Mouse (Mus musculus): ENCODE results near the gene Cd101. TPM values are rescaled to one million over a fixed set of nuclear protein-coding genes. Genes with fewer than 3 reads are reported as not detected.

Cd101 gene
- polyA plus RNA-seq, 1 experiment from 2014 or later, result 0.08 TPM

DNA sequence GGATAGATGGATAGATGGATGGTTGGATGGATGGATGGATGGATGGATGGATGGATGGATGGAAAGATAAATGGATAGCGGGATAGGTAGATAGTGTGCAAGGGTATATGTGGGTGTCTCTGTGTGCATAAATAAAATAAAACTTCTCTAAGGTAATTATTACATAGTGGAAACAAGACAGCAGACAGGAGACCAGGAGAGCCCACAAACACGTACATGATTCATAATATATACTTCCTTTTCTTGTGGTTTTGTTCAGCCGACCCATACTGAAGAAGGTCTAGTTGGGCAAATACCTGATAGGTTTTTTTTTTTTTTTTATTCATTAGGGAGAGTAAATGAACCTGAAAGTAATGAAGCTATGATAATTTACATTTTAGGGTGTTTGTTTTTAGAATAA lies 15.8 kb downstream of the Cd101 start:
- H3K36me3 ChIP-seq (ENCODE audit: control insufficient read depth, insufficient read depth, low read length), result no peaks in the 10 kb centered on the region
- no peak overlapping the region for H3K9ac ChIP-seq (ENCODE audit: low read depth, low read length)
- WGBS, result 86% methylated on average over 3 of the region's 3 CpGs
- no peaks in the 10 kb centered on the region for H3K9me3 ChIP-seq (ENCODE audit: control insufficient read depth, low read length)
- no peak overlapping the region for H3K4me2 ChIP-seq (ENCODE audit: low read length)
- no peaks in the 10 kb centered on the region; the same call in 1 of the 2 replicates for H3K4me1 ChIP-seq (ENCODE audit: control insufficient read depth, insufficient read depth, low read depth, low read length)
- ATAC-seq, result no peak
- no peaks in the 10 kb centered on the region for H3K27me3 ChIP-seq (replicated peaks; ENCODE audit: control insufficient read depth, insufficient read depth, low read length)
- no peak overlapping the region for H3K27ac ChIP-seq (ENCODE audit: low read depth, low read length)
- no peak overlapping the region for H3K4me3 ChIP-seq (ENCODE audit: low read length)

DNA sequence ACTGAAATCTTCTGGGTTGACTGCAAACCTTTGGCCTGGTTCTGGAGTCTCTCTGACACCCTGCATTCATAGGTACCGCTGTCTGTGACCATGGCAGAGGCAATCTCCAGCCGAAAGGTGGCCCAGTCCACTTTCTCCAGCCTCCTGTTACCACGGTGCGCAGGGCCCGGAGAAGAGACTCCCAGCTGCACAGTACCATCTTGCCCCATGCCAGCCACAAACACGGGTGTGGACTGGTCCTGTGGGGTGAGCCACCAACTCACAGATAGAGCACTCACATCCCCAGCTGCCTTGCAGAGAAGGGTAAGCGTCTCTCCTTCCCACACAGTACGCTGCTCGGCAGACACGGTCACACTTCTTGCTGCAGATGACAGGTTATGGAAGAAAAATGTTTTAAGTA lies 16.4 kb downstream of the Cd101 start:
- Histone ChIP-seq H3K27me3 (replicated peaks; ENCODE audit: control insufficient read depth, insufficient read depth, low read length) (no peaks in the 10 kb centered on the region), H3K36me3 (ENCODE audit: control insufficient read depth, insufficient read depth, low read length) (no peaks in the 10 kb centered on the region), H3K4me1 (ENCODE audit: control insufficient read depth, insufficient read depth, low read depth, low read length) (no peaks in the 10 kb centered on the region; the same call in 1 of the 2 replicates), H3K27ac (ENCODE audit: low read depth, low read length) (no peak overlapping the region), H3K4me2 (ENCODE audit: low read length) (no peak overlapping the region), H3K4me3 (ENCODE audit: low read length) (no peak overlapping the region), H3K9me3 (ENCODE audit: control insufficient read depth, low read length) (no peaks in the 10 kb centered on the region), H3K9ac (ENCODE audit: low read depth, low read length) (no peak overlapping the region)
- ATAC-seq, result no peak
- WGBS, result 91% methylated on average over 10 of the region's 10 CpGs

DNA sequence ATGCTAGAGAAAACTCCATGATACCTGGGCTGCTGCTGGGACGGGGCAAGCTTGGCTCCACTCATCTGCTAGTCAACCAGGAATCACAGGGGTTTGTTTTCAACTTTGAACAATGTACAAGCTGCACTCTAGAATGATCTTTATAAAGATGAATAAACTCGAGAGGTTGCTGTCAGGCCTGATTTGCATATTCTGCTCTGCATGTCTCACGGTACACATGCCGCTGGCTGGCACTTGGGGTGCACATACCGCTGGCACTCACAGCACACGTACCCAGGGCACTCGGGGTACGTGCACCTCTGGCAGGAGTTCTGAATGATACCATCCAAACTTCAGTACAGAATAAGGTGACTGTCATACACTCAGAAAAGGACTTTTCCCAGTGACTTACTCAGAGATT lies 16.8 kb downstream of the Cd101 start:
- Histone ChIP-seq H3K4me2 (ENCODE audit: low read length) (no peak overlapping the region), H3K4me1 (ENCODE audit: control insufficient read depth, insufficient read depth, low read depth, low read length) (no peaks in the 10 kb centered on the region; the same call in 1 of the 2 replicates), H3K27me3 (replicated peaks; ENCODE audit: control insufficient read depth, insufficient read depth, low read length) (no peaks in the 10 kb centered on the region), H3K9me3 (ENCODE audit: control insufficient read depth, low read length) (no peaks in the 10 kb centered on the region), H3K4me3 (ENCODE audit: low read length) (no peak overlapping the region), H3K36me3 (ENCODE audit: control insufficient read depth, insufficient read depth, low read length) (no peaks in the 10 kb centered on the region), H3K9ac (ENCODE audit: low read depth, low read length) (no peak overlapping the region), H3K27ac (ENCODE audit: low read depth, low read length) (no peak overlapping the region)
- 68% methylated on average over 8 of the region's 8 CpGs for WGBS
- no peak for ATAC-seq

DNA sequence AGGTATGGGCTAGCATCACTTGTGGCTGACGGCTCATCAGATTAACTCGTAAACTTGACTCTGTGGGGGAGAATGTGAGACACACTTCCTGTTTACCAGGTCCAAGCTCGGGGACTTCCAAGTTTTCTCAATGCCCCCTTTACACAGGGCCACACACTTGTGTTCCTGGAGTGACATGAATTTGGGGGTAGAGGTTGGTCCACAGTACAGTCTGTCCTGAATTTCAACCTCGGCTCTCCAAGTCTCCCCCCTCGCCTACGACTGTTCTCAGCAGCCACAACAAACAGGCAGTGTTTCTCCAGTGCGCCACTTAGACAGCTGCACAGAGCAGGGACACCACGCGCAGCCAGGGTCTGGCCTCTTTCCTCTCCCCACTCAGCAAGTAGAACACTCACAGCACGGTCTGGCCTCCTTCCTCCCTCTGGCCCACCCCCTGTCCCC lies 17.2 kb downstream of the Cd101 start:
- H3K27ac ChIP-seq (ENCODE audit: low read depth, low read length), result no peak overlapping the region
- H3K9ac ChIP-seq (ENCODE audit: low read depth, low read length), result no peak overlapping the region
- no peaks in the 10 kb centered on the region for H3K36me3 ChIP-seq (ENCODE audit: control insufficient read depth, insufficient read depth, low read length)
- no peak overlapping the region for H3K4me3 ChIP-seq (ENCODE audit: low read length)
- ATAC-seq, result peak; percentile 57; the same call in 1 of the 2 replicates
- H3K9me3 ChIP-seq (ENCODE audit: control insufficient read depth, low read length), result no peaks in the 10 kb centered on the region
- no peaks in the 10 kb centered on the region; the same call in 1 of the 2 replicates for H3K4me1 ChIP-seq (ENCODE audit: control insufficient read depth, insufficient read depth, low read depth, low read length)
- H3K4me2 ChIP-seq (ENCODE audit: low read length), result no peak overlapping the region
- H3K27me3 ChIP-seq (replicated peaks; ENCODE audit: control insufficient read depth, insufficient read depth, low read length), result no peaks in the 10 kb centered on the region
- 56% methylated on average over 10 of the region's 10 CpGs for WGBS

DNA sequence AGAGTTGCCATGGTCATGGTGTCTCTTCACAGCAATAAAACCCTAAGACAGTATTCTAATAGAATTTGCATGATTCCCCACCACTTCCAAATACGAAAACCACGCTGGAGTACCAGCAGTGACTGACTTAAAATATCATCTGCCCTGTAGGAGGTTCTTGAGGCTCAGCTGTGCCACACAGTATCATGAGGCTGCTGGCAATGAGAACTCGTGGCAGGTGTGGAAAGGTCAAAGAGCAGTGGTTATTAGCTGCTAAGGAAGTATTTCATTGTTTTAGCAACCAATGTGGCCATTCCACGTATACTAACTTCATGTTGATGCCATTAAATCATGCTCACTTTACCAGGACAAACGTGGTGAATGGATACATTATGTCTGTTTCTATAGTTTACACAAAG lies 18.2 kb downstream of the Cd101 start:
- Histone ChIP-seq H3K4me2 (ENCODE audit: low read length) (no peak overlapping the region), H3K4me3 (ENCODE audit: low read length) (no peak overlapping the region), H3K36me3 (ENCODE audit: control insufficient read depth, insufficient read depth, low read length) (no peaks in the 10 kb centered on the region), H3K9ac (ENCODE audit: low read depth, low read length) (no peak overlapping the region), H3K9me3 (ENCODE audit: control insufficient read depth, low read length) (no peaks in the 10 kb centered on the region), H3K27me3 (replicated peaks; ENCODE audit: control insufficient read depth, insufficient read depth, low read length) (no peaks in the 10 kb centered on the region), H3K4me1 (ENCODE audit: control insufficient read depth, insufficient read depth, low read depth, low read length) (no peaks in the 10 kb centered on the region; the same call in 1 of the 2 replicates), H3K27ac (ENCODE audit: low read depth, low read length) (no peak overlapping the region)
- ATAC-seq, result no peak
- WGBS, result 56% methylated on average over 5 of the region's 5 CpGs

DNA sequence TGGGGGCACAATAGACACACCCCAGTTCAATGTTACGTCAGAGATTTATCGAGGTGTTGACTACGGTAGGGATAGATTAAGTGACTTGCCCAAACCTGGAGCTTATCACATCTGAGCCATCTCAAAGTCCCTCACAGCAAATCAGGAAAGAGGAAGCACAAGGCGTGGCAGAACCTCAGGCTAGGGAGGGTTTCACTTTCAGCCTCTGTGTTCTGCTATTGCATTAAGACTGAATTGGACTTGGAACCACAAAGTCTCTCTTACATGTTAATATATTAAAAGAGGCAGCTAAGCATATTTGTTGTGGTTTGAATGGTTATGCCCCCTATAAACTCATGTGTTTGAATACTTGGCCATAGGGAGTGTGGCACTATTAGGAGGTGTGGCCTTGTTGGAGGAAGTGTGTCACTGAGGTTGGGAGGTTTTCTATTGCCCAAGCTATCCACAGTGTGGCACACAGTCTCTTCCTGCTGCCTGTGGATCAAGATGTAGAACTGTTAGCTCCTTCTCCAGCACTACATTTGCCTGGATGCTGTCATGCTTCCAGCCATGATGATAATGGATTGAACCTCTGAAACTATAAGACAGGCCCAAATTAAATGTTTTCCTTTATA lies 18.7 kb downstream of the Cd101 start:
- WGBS, result 93% methylated on average over 4 of the region's 4 CpGs
- Histone ChIP-seq H3K4me2 (ENCODE audit: low read length) (no peak overlapping the region), H3K4me1 (ENCODE audit: control insufficient read depth, insufficient read depth, low read depth, low read length) (no peaks in the 10 kb centered on the region; the same call in 1 of the 2 replicates), H3K9me3 (ENCODE audit: control insufficient read depth, low read length) (no peaks in the 10 kb centered on the region), H3K4me3 (ENCODE audit: low read length) (no peak overlapping the region), H3K27ac (ENCODE audit: low read depth, low read length) (no peak overlapping the region), H3K27me3 (replicated peaks; ENCODE audit: control insufficient read depth, insufficient read depth, low read length) (no peaks in the 10 kb centered on the region), H3K36me3 (ENCODE audit: control insufficient read depth, insufficient read depth, low read length) (no peaks in the 10 kb centered on the region), H3K9ac (ENCODE audit: low read depth, low read length) (no peak overlapping the region)
- no peak for ATAC-seq

DNA sequence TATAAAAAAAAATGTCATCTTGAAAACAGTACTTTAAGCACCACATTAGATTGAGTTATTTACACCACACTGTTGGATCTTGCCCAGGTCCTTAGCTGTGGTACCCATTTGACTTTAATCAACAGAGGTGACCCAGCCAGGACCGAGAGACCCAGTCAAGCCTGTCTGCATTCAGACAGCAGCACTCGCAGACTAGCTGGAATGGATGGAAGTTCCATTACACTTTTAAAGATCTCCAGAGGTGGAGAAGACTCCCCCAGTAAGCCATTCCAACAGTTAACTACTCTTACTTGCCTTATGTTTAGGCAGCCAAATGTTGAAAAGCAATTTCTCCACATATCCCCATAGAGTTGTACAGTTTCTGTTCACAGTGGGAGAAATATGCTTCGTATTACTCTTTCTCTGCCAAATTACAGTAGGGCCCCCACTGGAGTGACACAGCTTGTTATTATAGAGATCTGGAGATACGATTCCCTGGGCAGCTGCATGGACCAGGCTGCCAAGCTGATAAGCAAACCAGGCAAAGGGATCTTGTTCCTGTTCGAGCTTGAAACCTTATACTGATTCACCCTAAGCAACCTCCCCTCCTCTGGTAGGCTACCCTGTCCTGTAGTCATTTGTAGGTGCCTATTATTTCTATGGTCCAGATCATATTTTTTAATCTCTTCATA lies 22.1 kb downstream of the Cd101 start:
- Histone ChIP-seq H3K36me3 (ENCODE audit: control insufficient read depth, insufficient read depth, low read length) (no peaks in the 10 kb centered on the region), H3K9me3 (ENCODE audit: control insufficient read depth, low read length) (no peaks in the 10 kb centered on the region), H3K27me3 (replicated peaks; ENCODE audit: control insufficient read depth, insufficient read depth, low read length) (no peaks in the 10 kb centered on the region), H3K4me3 (ENCODE audit: low read length) (no peak overlapping the region), H3K27ac (ENCODE audit: low read depth, low read length) (no peak overlapping the region), H3K4me1 (ENCODE audit: control insufficient read depth, insufficient read depth, low read depth, low read length) (no peaks in the 10 kb centered on the region), H3K9ac (ENCODE audit: low read depth, low read length) (no peak overlapping the region), H3K4me2 (ENCODE audit: low read length) (no peak overlapping the region)
- WGBS, result 69% methylated on average over 5 of the region's 5 CpGs
- ATAC-seq, result no peak; the same call in 1 of the 2 replicates

DNA sequence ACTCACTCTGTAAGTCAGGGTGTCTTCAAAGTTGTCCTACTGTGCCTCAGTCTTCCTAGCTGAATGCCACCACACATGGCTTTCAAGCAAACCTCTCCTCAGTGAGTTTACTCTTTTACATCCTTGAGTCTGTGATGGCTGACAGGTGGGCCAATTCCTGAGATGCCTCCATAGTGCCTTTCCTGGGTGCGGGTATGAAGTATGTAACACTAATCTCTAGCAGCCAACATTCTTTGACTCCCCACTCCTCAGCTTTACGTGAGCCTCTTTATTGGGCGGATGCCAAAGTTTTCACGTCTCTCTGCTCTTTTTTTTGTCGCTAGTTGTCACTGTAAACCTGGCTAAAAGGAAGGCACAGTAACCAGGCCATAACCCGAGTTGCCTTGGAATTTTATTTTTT lies 24.0 kb downstream of the Cd101 start:
- WGBS, result 74% methylated on average over 6 of the region's 6 CpGs
- Histone ChIP-seq H3K9me3 (ENCODE audit: control insufficient read depth, low read length) (no peaks in the 10 kb centered on the region), H3K36me3 (ENCODE audit: control insufficient read depth, insufficient read depth, low read length) (no peaks in the 10 kb centered on the region), H3K4me1 (ENCODE audit: control insufficient read depth, insufficient read depth, low read depth, low read length) (no peaks in the 10 kb centered on the region), H3K27me3 (replicated peaks; ENCODE audit: control insufficient read depth, insufficient read depth, low read length) (no peaks in the 10 kb centered on the region), H3K4me3 (ENCODE audit: low read length) (no peak overlapping the region), H3K27ac (ENCODE audit: low read depth, low read length) (no peak overlapping the region), H3K9ac (ENCODE audit: low read depth, low read length) (no peak overlapping the region), H3K4me2 (ENCODE audit: low read length) (no peak overlapping the region)
- ATAC-seq, result no peak

DNA sequence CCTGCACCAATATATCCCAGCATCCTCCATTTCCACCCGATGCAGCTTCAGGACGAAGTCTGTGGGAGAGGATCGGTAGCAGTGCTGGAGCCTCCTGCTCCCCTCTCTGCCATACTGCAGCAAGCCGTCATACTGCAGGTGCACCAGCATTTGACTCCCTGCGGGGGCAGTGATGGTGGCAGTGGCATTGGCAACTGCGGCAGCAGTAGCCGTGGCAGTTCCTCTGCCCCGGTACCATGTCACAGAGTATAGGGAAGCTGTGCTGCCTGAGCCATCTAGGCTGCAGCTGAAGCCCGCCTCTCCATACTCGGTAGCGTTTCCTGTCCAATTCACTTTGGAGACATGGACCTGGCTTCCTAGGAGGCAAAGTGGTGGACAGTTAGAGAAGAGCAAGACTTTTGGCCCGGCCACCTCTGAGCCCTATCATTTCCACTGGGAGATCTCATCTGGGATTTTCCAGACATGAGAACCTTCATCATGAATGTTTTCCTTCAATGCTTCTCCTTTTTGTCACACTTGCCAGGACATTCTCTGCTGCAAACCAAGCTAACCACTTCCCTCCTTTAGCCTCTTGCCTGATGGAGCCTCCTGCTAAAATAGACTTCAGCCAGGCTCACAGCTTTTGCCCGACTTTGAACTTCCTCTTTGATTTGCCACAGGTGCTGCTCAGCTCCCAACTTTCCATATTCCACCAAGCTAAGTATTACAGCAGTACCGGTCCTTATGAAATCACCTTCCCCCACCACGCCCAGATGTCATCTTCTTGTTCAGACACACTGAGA lies 25.6 kb downstream of the Cd101 start:
- Histone ChIP-seq H3K27ac (ENCODE audit: low read depth, low read length) (no peak overlapping the region), H3K4me1 (ENCODE audit: control insufficient read depth, insufficient read depth, low read depth, low read length) (no peaks in the 10 kb centered on the region), H3K4me3 (ENCODE audit: low read length) (no peak overlapping the region), H3K9me3 (ENCODE audit: control insufficient read depth, low read length) (no peaks in the 10 kb centered on the region), H3K4me2 (ENCODE audit: low read length) (no peak overlapping the region), H3K36me3 (ENCODE audit: control insufficient read depth, insufficient read depth, low read length) (no peaks in the 10 kb centered on the region), H3K27me3 (replicated peaks; ENCODE audit: control insufficient read depth, insufficient read depth, low read length) (no peaks in the 10 kb centered on the region), H3K9ac (ENCODE audit: low read depth, low read length) (no peak overlapping the region)
- ATAC-seq, result no peak; the same call in 1 of the 2 replicates
- 86% methylated on average over 15 of the region's 15 CpGs for WGBS
